Mouse (Mus musculus): ENCODE measurements around the gene Rln1. TPM values are rescaled to one million over a fixed set of nuclear protein-coding genes. Genes with fewer than 3 reads are reported as not detected.

Gene Rln1
- polyA plus RNA-seq, 1 experiment from 2014 or later, result not detected

DNA sequence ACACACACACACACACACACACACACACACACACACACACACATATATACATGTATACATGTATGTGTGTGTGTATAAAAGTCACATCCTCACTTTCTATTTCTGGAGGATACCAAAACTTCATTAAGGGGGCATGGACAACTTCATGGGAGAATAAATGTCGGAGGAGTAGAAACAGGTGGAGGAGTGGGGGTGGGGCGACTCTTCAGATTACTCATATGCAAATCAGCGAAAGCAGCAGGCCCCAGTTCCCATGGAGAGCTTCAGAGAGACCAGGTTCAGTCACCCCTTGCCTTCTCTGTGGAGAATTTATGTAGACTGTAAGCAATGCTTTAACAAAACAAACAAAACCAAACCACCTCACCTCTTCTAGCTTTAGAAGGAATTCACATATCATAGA, 30.6 kb upstream of the Rln1 start:
- ATAC-seq (ENCODE audit: insufficient number of reproducible peaks, insufficient read depth, low FRiP score, low read depth), result no peak
- H3K9me3 ChIP-seq (ENCODE audit: control insufficient read depth, low read depth, low read length), result no peaks in the 10 kb centered on the region
- H3K4me2 ChIP-seq (replicated peaks; ENCODE audit: low read depth, low read length), result no peak overlapping the region
- H3K27ac ChIP-seq (ENCODE audit: low read length), result no peak overlapping the region
- H3K9ac ChIP-seq (replicated peaks; ENCODE audit: low read depth, low read length), result no peak overlapping the region
- H3K4me3 ChIP-seq (ENCODE audit: low read depth, low read length), result no peak overlapping the region
- 25% methylated on average over 3 of the region's 3 CpGs for WGBS
- no peaks in the 10 kb centered on the region for H3K27me3 ChIP-seq (ENCODE audit: control insufficient read depth, insufficient read depth, low read length)
- H3K4me1 ChIP-seq (ENCODE audit: control insufficient read depth, insufficient read depth, low read length), result peaks cover 7% of the 10 kb centered on the region
- H3K36me3 ChIP-seq (ENCODE audit: control insufficient read depth, insufficient read depth, low read length), result no peaks in the 10 kb centered on the region

GRCm38 (mm10) chr19:29364076-29364475, 29.6 kb upstream of the Rln1 start:
- Histone ChIP-seq H3K27me3 (ENCODE audit: control insufficient read depth, insufficient read depth, low read length) (no peaks in the 10 kb centered on the region), H3K27ac (ENCODE audit: low read length) (no peak overlapping the region), H3K9ac (replicated peaks; ENCODE audit: low read depth, low read length) (no peak overlapping the region), H3K4me1 (ENCODE audit: control insufficient read depth, insufficient read depth, low read length) (peaks cover 7% of the 10 kb centered on the region), H3K36me3 (ENCODE audit: control insufficient read depth, insufficient read depth, low read length) (no peaks in the 10 kb centered on the region), H3K4me2 (replicated peaks; ENCODE audit: low read depth, low read length) (no peak overlapping the region), H3K4me3 (ENCODE audit: low read depth, low read length) (no peak overlapping the region), H3K9me3 (ENCODE audit: control insufficient read depth, low read depth, low read length) (no peaks in the 10 kb centered on the region)
- ATAC-seq (ENCODE audit: insufficient number of reproducible peaks, insufficient read depth, low FRiP score, low read depth), result no peak
- WGBS, result 69% methylated on average over 5 of the region's 5 CpGs

DNA sequence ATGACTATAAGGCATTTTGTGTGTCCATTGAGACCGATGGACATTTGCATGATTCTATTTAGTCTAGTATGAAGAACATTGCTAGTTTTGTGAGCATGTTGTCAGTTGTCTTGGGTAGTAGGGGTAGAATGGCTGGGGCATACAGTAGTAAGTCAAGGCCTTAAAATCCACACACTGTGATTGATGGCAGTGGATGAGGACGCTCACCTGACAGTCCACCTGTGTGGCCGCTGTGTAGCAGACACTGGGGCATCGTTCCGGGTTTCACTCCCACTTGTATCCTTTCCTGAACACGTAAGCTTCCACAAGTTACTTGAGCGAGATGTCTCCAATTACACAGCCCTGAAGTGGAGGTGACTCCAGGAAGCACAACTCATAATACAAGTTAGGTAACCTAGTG, 29.1 kb upstream of the Rln1 start:
- no peak for ATAC-seq (ENCODE audit: insufficient number of reproducible peaks, insufficient read depth, low FRiP score, low read depth)
- 87% methylated on average over 7 of the region's 7 CpGs for WGBS
- Histone ChIP-seq H3K36me3 (ENCODE audit: control insufficient read depth, insufficient read depth, low read length) (no peaks in the 10 kb centered on the region), H3K4me3 (ENCODE audit: low read depth, low read length) (no peak overlapping the region), H3K9ac (replicated peaks; ENCODE audit: low read depth, low read length) (no peak overlapping the region), H3K9me3 (ENCODE audit: control insufficient read depth, low read depth, low read length) (no peaks in the 10 kb centered on the region), H3K27me3 (ENCODE audit: control insufficient read depth, insufficient read depth, low read length) (no peaks in the 10 kb centered on the region), H3K27ac (ENCODE audit: low read length) (no peak overlapping the region), H3K4me2 (replicated peaks; ENCODE audit: low read depth, low read length) (no peak overlapping the region), H3K4me1 (ENCODE audit: control insufficient read depth, insufficient read depth, low read length) (peaks cover 7% of the 10 kb centered on the region)

- Histone ChIP-seq H3K27me3 (ENCODE audit: control insufficient read depth, insufficient read depth, low read length) (no peaks in the 10 kb centered on the region), H3K36me3 (ENCODE audit: control insufficient read depth, insufficient read depth, low read length) (no peaks in the 10 kb centered on the region), H3K9me3 (ENCODE audit: control insufficient read depth, low read depth, low read length) (no peaks in the 10 kb centered on the region), H3K4me1 (ENCODE audit: control insufficient read depth, insufficient read depth, low read length) (peaks cover 7% of the 10 kb centered on the region), H3K27ac (ENCODE audit: low read length) (no peak overlapping the region), H3K9ac (replicated peaks; ENCODE audit: low read depth, low read length) (peak overlapping the region; percentile 22; the same call in 1 of the 2 replicates), H3K4me3 (ENCODE audit: low read depth, low read length) (peak overlapping the region; percentile 59), H3K4me2 (replicated peaks; ENCODE audit: low read depth, low read length) (peak overlapping the region; percentile 63)
- ATAC-seq (ENCODE audit: insufficient number of reproducible peaks, insufficient read depth, low FRiP score, low read depth), result no peak
- WGBS, result 30% methylated on average over 13 of the region's 13 CpGs
These were observed 27.9 kb upstream of the Rln1 start for GRCm38 (mm10) chr19:29362173-29362930.

- peak overlapping the region; percentile 63 for H3K4me2 ChIP-seq (replicated peaks; ENCODE audit: low read depth, low read length)
- H3K36me3 ChIP-seq (ENCODE audit: control insufficient read depth, insufficient read depth, low read length), result no peaks in the 10 kb centered on the region
- no peaks in the 10 kb centered on the region for H3K27me3 ChIP-seq (ENCODE audit: control insufficient read depth, insufficient read depth, low read length)
- H3K4me3 ChIP-seq (ENCODE audit: low read depth, low read length), result peak overlapping the region; percentile 59
- H3K27ac ChIP-seq (ENCODE audit: low read length), result no peak overlapping the region
- WGBS, result 2% methylated on average over 33 of the region's 33 CpGs
- peak overlapping the region; percentile 22 for H3K9ac ChIP-seq (replicated peaks; ENCODE audit: low read depth, low read length)
- H3K4me1 ChIP-seq (ENCODE audit: control insufficient read depth, insufficient read depth, low read length), result peaks cover 7% of the 10 kb centered on the region
- peak; percentile 99 for ATAC-seq (ENCODE audit: insufficient number of reproducible peaks, insufficient read depth, low FRiP score, low read depth)
- H3K9me3 ChIP-seq (ENCODE audit: control insufficient read depth, low read depth, low read length), result no peaks in the 10 kb centered on the region
These were observed 27.1 kb upstream of the Rln1 start for GRCm38 (mm10) chr19:29361468-29362130.

DNA sequence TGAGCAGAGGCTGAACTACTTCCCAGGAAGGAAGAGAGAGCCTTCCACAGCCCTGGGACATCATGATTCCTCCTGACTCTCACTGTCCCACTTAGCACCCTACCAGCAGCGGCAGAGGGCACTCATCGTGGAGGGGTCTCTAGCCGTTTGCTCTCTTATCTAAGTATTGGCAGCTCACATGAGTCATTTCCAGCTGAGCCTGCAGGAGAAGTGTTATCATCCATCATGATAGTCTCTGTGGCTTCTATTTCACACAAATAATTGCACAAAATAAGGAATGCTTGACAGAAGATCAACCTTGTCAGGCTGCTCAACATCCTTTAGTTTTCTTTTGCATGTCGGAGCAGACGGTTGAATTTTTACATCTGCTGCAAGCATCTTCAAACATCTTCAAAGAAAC, 25.8 kb upstream of the Rln1 start:
- Histone ChIP-seq H3K4me2 (replicated peaks; ENCODE audit: low read depth, low read length) (no peak overlapping the region; the same call in 1 of the 2 replicates), H3K4me1 (ENCODE audit: control insufficient read depth, insufficient read depth, low read length) (peaks cover 7% of the 10 kb centered on the region), H3K9ac (replicated peaks; ENCODE audit: low read depth, low read length) (no peak overlapping the region), H3K36me3 (ENCODE audit: control insufficient read depth, insufficient read depth, low read length) (no peaks in the 10 kb centered on the region), H3K4me3 (ENCODE audit: low read depth, low read length) (no peak overlapping the region), H3K27me3 (ENCODE audit: control insufficient read depth, insufficient read depth, low read length) (no peaks in the 10 kb centered on the region), H3K9me3 (ENCODE audit: control insufficient read depth, low read depth, low read length) (no peaks in the 10 kb centered on the region), H3K27ac (ENCODE audit: low read length) (no peak overlapping the region)
- WGBS, result 63% methylated on average over 5 of the region's 5 CpGs
- ATAC-seq (ENCODE audit: insufficient number of reproducible peaks, insufficient read depth, low FRiP score, low read depth), result no peak

DNA sequence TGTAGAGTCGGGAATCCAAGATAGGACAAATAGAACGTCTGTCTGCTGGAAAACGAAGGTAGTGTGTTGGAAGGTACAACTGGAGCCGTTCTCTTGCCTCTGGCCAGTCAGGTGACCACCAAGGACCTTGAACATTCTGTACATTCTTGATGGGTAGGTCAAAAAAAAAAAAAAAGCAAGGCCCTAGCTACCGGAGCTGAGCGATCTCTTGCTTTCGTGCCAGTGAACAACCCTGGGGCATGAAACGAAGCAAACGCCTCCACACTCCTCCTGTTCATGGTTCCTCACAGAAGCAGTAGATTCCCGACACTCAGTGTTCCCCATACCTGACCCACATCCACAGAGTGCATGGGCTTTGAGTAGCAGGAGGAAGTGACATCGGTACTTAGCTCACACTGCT, 21.8 kb upstream of the Rln1 start:
- no peak overlapping the region for H3K4me2 ChIP-seq (replicated peaks; ENCODE audit: low read depth, low read length)
- H3K27me3 ChIP-seq (ENCODE audit: control insufficient read depth, insufficient read depth, low read length), result no peaks in the 10 kb centered on the region
- no peaks in the 10 kb centered on the region for H3K9me3 ChIP-seq (ENCODE audit: control insufficient read depth, low read depth, low read length)
- no peak overlapping the region for H3K9ac ChIP-seq (replicated peaks; ENCODE audit: low read depth, low read length)
- H3K27ac ChIP-seq (ENCODE audit: low read length), result no peak overlapping the region
- no peaks in the 10 kb centered on the region for H3K36me3 ChIP-seq (ENCODE audit: control insufficient read depth, insufficient read depth, low read length)
- peaks cover 6% of the 10 kb centered on the region for H3K4me1 ChIP-seq (ENCODE audit: control insufficient read depth, insufficient read depth, low read length)
- ATAC-seq (ENCODE audit: insufficient number of reproducible peaks, insufficient read depth, low FRiP score, low read depth), result no peak
- 85% methylated on average over 11 of the region's 11 CpGs for WGBS
- no peak overlapping the region for H3K4me3 ChIP-seq (ENCODE audit: low read depth, low read length)

GRCm38 (mm10) chr19:29354895-29355877, 20.7 kb upstream of the Rln1 start:
- H3K27me3 ChIP-seq (ENCODE audit: control insufficient read depth, insufficient read depth, low read length), result no peaks in the 10 kb centered on the region
- 5% methylated on average over 20 of the region's 20 CpGs for WGBS
- 0 out of 2 replicates have a peak overlapping the region, but pooled peaks have one; percentile 28 for H3K9ac ChIP-seq (replicated peaks; ENCODE audit: low read depth, low read length)
- peak overlapping the region; percentile 53 for H3K4me2 ChIP-seq (replicated peaks; ENCODE audit: low read depth, low read length)
- H3K9me3 ChIP-seq (ENCODE audit: control insufficient read depth, low read depth, low read length), result no peaks in the 10 kb centered on the region
- H3K27ac ChIP-seq (ENCODE audit: low read length), result no peak overlapping the region
- H3K4me1 ChIP-seq (ENCODE audit: control insufficient read depth, insufficient read depth, low read length), result no peaks in the 10 kb centered on the region
- H3K36me3 ChIP-seq (ENCODE audit: control insufficient read depth, insufficient read depth, low read length), result no peaks in the 10 kb centered on the region
- peak; percentile 28; the same call in 1 of the 2 replicates for ATAC-seq (ENCODE audit: insufficient number of reproducible peaks, insufficient read depth, low FRiP score, low read depth)
- peak overlapping the region; percentile 22 for H3K4me3 ChIP-seq (ENCODE audit: low read depth, low read length)
